Mouse (Mus musculus): ENCODE data around the gene Lyl1.

Lyl1 gene

GRCm38 (mm10) chr8:84742171-84743053 lies 41.2 kb downstream of the Lyl1 start:
- peak; percentile 65 for DNase-seq (ENCODE audit: low spot score)

DNA sequence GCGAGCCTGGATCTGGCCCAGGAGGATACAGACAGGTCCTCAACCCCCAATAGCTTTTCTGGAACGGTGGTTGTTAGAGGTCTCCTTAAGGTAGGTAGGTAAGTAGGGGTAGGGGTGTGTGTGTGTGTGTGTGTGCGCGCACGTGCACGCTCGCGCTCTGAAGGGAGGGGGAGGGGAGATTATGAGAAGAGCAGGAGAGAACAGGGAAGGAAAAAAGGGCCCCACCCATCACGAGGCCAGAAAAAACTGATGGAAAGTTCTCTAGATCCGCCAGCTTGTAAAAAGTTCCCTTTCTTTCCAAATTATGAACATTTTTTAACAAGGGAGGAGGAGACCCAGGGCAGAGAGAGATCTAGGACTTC lies 41.8 kb downstream of the Lyl1 start:
- DNase-seq (ENCODE audit: low spot score), result peak; percentile 47

DNA sequence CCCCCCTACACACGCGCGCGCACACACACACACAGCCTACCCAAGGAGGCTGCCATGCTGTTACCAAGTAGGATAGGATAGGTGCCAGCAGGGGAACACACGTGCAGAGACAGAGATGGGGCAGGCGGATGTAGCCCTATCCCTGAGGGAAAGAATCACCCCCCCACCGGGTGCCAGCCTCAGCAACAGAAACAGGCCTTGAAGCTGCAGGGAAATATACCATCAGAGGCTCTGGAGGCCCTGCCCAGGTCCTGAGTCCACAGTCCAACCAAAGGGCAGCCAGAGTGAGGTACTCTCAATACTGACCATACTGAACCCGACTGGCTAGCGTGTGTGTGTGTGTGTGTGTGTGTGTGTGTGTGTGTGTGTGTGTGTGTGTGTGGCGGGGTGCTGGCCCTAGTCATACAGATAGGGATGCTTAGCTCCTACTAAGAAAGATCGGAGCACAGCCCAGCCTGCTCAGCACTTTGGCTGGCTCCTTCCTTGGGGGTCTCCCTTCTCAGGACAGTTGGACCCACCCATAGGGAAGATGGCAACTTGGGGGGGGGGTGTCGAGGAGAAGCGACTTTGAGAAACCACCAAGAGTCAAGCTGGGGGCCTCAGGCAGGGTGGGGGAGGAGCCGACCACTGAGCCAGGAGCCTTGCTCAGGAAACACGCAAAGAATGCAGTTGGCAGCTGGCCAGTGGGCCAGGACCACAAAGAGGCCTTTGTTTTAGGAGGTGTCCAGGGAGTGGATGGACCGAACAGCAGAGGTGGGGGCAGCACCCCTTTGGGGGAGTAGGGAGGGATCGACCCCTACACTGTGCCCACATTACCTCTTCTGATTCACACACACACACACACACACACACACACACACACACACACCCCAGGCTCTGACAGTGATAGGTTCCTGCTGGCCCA lies 42.5 kb downstream of the Lyl1 start:
- DNase-seq (ENCODE audit: low spot score), result no peak

DNA sequence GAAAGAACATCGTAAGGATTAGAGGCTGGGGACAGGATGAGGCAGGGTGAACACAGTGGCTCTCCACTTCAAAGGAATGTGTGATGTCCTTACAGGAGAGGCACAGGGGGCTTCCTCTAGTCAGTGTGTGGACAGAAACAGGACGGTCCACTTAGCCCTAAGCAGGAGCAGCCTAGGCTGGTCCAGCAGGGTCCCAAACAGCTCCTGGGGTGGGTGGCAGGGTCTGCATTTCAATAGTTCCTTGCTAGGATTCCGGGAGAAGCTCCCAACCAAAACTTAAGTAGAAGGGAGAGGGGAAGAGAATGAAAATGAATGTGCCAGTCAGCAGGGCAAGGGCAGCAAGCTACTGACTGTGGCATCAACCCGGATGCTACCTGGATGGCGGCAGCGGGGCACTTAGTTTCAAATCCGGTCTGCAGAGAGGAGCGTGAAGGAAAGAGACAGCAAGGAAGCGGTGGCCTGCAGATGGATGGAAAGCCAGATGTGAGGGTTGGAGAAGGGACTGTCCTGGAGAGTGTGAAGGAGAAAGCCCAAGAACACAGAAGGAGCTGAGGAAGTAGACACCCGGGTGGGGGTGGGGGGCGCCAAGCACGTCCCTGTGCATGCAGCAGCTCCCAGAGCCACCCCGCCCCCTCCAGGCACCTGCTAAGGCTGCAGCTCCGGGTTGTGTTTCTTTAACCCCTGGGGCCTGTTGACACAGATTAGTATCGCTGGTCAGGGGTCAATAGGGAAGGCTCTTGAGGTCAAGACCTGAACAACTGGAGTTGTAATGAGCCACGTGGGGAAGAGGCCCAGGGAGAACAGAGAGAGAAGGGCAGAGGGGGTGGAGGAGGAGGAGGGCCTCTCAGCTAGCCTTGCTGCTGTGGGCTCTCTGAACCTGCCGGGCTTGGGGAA lies 44.0 kb downstream of the Lyl1 start:
- DNase-seq (ENCODE audit: low spot score), result peak; percentile 65

DNA sequence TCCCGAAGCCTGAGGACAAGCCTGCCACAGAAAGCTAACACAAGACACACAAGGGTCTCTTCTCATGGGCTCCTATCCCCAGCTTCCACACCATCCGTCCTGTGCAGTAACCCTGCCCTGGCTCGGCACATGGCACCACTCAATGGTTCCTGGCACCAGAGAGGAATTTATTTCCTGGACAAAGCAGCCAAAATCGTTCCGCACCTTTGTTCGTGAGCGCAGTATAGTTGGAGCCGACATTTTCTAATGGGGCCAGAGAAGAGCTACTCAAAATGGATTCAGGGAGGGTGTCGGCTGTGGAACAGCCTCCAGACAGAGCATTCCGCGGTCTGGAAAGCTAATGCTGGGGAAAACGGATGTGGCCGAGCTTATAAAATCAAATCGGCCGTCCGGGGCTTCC lies 48.3 kb downstream of the Lyl1 start:
- DNase-seq (ENCODE audit: low spot score), result no peak

DNA sequence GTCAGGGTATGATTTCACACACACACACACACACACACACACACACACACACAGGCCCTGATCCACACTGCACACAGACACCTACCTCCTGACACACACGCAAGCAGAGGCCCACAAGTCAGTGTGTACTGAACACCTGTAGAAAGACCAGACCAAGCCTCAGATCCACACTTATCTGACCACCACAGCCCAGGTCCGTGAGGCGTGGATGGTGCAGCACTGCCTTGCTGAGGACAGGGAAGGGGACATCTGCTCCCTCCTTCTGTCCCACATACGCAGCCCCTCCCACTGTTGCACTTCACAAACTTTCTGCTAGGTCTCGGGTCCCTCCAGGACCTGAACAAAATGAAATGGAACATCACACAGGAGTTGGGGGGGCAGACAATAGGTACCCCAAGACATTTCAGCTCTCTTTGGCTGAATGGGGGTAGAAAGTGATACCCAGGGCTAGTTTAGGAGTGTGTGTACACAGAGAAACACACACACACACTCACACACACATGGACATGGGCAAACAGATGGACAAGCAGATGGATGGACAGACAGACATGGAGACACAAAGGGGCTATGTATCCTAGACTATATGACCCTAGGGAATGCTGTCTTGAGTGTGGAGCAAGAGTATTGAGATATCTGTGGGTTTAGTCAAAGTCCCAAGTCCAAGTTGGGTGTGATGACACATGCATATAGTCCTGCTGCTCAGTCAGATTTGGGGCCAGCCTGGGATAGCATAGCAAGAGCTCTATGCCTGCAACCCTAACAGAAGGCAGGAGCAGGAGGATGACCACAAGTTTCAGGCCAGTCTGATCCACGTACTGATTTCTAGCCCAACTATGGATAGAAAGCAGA lies 51.7 kb downstream of the Lyl1 start:
- no peak for DNase-seq (ENCODE audit: low spot score)

Measured in adipocyte (in vitro differentiated cells).